In genomic region chr2:170131981-170132460, GRCm38 (mm10) we compare ENCODE assay signal across 8 mouse cellular contexts. TPM values are rescaled to one million over a fixed set of nuclear protein-coding genes. Genes with fewer than 3 reads are reported as not detected.
DNase-seq lines count a peak whose midpoint lies in the region; ATAC-seq and TF ChIP-seq lines count a peak whose summit lies in the region.

No protein-coding gene starts in this region.

- peak; percentile 51 for DNase-seq in lung, postnatal 0 days (ENCODE audit: low spot score)
- no peak for DNase-seq in lung, adult 18-20 months
- DNase-seq in embryonic facial prominence, embryonic 10.5 days (ENCODE audit: low spot score), result no peak
- DNase-seq in adrenal gland, postnatal 36 days, result no peak
- no peak for DNase-seq in gastrocnemius, adult 8-10 months (ENCODE audit: low spot score in 2 of 2)

- peak overlapping the region; percentile 98 for H3K4me3 ChIP-seq in lung, postnatal 0 days (ENCODE audit: low read depth, low read length)
- peak overlapping the region; percentile 90 for H3K4me3 ChIP-seq in embryonic facial prominence, embryonic 10.5 days
- peak overlapping the region; percentile 88 for H3K4me3 ChIP-seq in intestine, embryonic 15.5 days (replicated peaks)
- peak overlapping the region; percentile 75 for H3K4me3 ChIP-seq in neural tube, embryonic 14.5 days (ENCODE audit: low read depth, low read length)

- peaks cover 21% of the 10 kb centered on the region; the same call in 1 of the 2 replicates for H3K4me1 ChIP-seq in lung, postnatal 0 days (ENCODE audit: insufficient read depth, low read depth, low read length)
- H3K4me1 ChIP-seq in embryonic facial prominence, embryonic 10.5 days, result peaks cover 66% of the 10 kb centered on the region
- peaks cover 23% of the 10 kb centered on the region for H3K4me1 ChIP-seq in intestine, embryonic 15.5 days (replicated peaks)
- peaks cover 19% of the 10 kb centered on the region for H3K4me1 ChIP-seq in neural tube, embryonic 14.5 days (ENCODE audit: control insufficient read depth, insufficient read depth, low read length)

- ATAC-seq in lung, postnatal 0 days, result no peak
- no peak for ATAC-seq in intestine, embryonic 15.5 days
- ATAC-seq in neural tube, embryonic 14.5 days (ENCODE audit: low read depth), result no peak
- ATAC-seq in activated CD4-positive, CD25-positive, alpha-beta regulatory T cell, adult 4 months, result no peak

- TF ChIP-seq CTCF in lung, postnatal 0 days (IDR thresholded peaks at IDR 0.05), result no peak

- TF ChIP-seq EP300 in lung, postnatal 0 days (IDR thresholded peaks at IDR 0.05), result no peak

- no peaks in the 10 kb centered on the region for H3K36me3 ChIP-seq in lung, postnatal 0 days (ENCODE audit: insufficient read depth, low read length)
- H3K36me3 ChIP-seq in embryonic facial prominence, embryonic 10.5 days (replicated peaks), result no peaks in the 10 kb centered on the region
- no peaks in the 10 kb centered on the region for H3K36me3 ChIP-seq in intestine, embryonic 15.5 days
- no peaks in the 10 kb centered on the region for H3K36me3 ChIP-seq in neural tube, embryonic 14.5 days (ENCODE audit: control insufficient read depth, insufficient read depth, low read length)

- peak overlapping the region; percentile 97 for H3K27ac ChIP-seq in lung, postnatal 0 days (ENCODE audit: low read length)
- peak overlapping the region; percentile 100 for H3K27ac ChIP-seq in embryonic facial prominence, embryonic 10.5 days (replicated peaks)
- peak overlapping the region; percentile 93 for H3K27ac ChIP-seq in intestine, embryonic 15.5 days
- H3K27ac ChIP-seq in neural tube, embryonic 14.5 days (ENCODE audit: low read depth, low read length), result no peak overlapping the region

- H3K27me3 ChIP-seq in lung, postnatal 0 days (replicated peaks; ENCODE audit: insufficient read depth, low read length), result no peaks in the 10 kb centered on the region
- 0 out of 2 replicates have a peak, but pooled peaks cover 9% of the 10 kb centered on the region for H3K27me3 ChIP-seq in embryonic facial prominence, embryonic 10.5 days (replicated peaks; ENCODE audit: low read depth, poor library complexity, severe bottlenecking)
- H3K27me3 ChIP-seq in intestine, embryonic 15.5 days (replicated peaks), result no peaks in the 10 kb centered on the region
- no peaks in the 10 kb centered on the region for H3K27me3 ChIP-seq in neural tube, embryonic 14.5 days (ENCODE audit: control insufficient read depth, insufficient read depth, low read length)

- no peaks in the 10 kb centered on the region for H3K9me3 ChIP-seq in lung, postnatal 0 days (ENCODE audit: low read length)
- H3K9me3 ChIP-seq in embryonic facial prominence, embryonic 10.5 days, result no peaks in the 10 kb centered on the region
- H3K9me3 ChIP-seq in intestine, embryonic 15.5 days, result no peaks in the 10 kb centered on the region
- H3K9me3 ChIP-seq in neural tube, embryonic 14.5 days (ENCODE audit: control insufficient read depth, low read length), result no peaks in the 10 kb centered on the region

- H3K4me2 ChIP-seq in lung, postnatal 0 days (replicated peaks; ENCODE audit: low read depth, low read length), result peak overlapping the region; percentile 76
- peak overlapping the region; percentile 70 for H3K4me2 ChIP-seq in intestine, embryonic 15.5 days (replicated peaks)
- peak overlapping the region; percentile 68 for H3K4me2 ChIP-seq in neural tube, embryonic 14.5 days (ENCODE audit: low read depth, low read length)

- 2% methylated on average over 10 of the region's 10 CpGs for WGBS in lung, postnatal 0 days
- 6% methylated on average over 10 of the region's 10 CpGs for WGBS in embryonic facial prominence, embryonic 10.5 days
- 8% methylated on average over 10 of the region's 10 CpGs for WGBS in intestine, embryonic 15.5 days
- 5% methylated on average over 10 of the region's 10 CpGs for WGBS in neural tube, embryonic 14.5 days

- peak overlapping the region; percentile 43; the same call in 1 of the 2 replicates for H3K9ac ChIP-seq in lung, postnatal 0 days (replicated peaks; ENCODE audit: low read depth)
- no peak overlapping the region for H3K9ac ChIP-seq in intestine, embryonic 15.5 days
- H3K9ac ChIP-seq in neural tube, embryonic 14.5 days (replicated peaks; ENCODE audit: low read depth, low read length), result no peak overlapping the region

RNA-seq across cellular contexts. Expression of gene Zfp217, which starts 15.9 kb away (rescaled TPM):
- 4.0 and 4.4 TPM in 2 replicates for polyA plus RNA-seq in lung, postnatal 0 days (2015; fragmentation: Nextera tagmentation; extraction: Ambion mirVana)
- polyA plus RNA-seq in embryonic facial prominence, embryonic 10.5 days (2016; fragmentation: Nextera tagmentation; extraction: Ambion mirVana), result 3.9 and 4.2 TPM in 2 replicates
- polyA plus RNA-seq in intestine, embryonic 15.5 days (2015; fragmentation: Nextera tagmentation; extraction: Ambion mirVana), result 3.3 and 3.7 TPM in 2 replicates
- polyA plus RNA-seq in neural tube, embryonic 14.5 days (2014; fragmentation: Nextera tagmentation; extraction: Ambion mirVana), result 1.1 and 2.4 TPM in 2 replicates
- 10 to 100 TPM; 23.9 to 24.2 TPM for total RNA-seq in adrenal gland, postnatal 36 days (2021)
- polyA plus RNA-seq in activated CD4-positive, CD25-positive, alpha-beta regulatory T cell, adult 4 months (2017; shearing (Covaris generic)), result 10 to 100 TPM in 1 of 2 experiments, 1 to 10 TPM in 1; 9.1 to 10.4 TPM
- 1 to 10 TPM; 5.9 to 7.5 (median 6.7) TPM for total RNA-seq in gastrocnemius, adult 8-10 months (2022)
